Mouse (Mus musculus) heart, embryonic 15.5 days (tissue): ENCODE results near the gene Vps45. TPM values are rescaled to one million over a fixed set of nuclear protein-coding genes. Genes with fewer than 3 reads are reported as not detected.

Experiments used
- ATAC-seq: fragments of 200-750 bp; cut with Nextera tagmentation; replicated peaks from 2 replicates; pipeline ENCODE4 v1.8.0; 2017; ENCODE audit warnings: low read depth, moderate TSS enrichment; ENCODE audit not compliant: insufficient number of reproducible peaks, insufficient read depth, low FRiP score
- H3K27ac ChIP-seq: fragments of 300-500 bp; sonication (generic); 2 replicates; pipeline ENCODE4 v1.5.1; 2015; ENCODE audit warnings: mild to moderate bottlenecking, inconsistent platforms
- H3K27me3 ChIP-seq: fragments of 300-500 bp; sonication (generic); 2 replicates; pipeline ENCODE4 v1.6.1; 2015; ENCODE audit warnings: inconsistent platforms
- H3K36me3 ChIP-seq: fragments of 300-500 bp; sonication (generic); 2 replicates; pipeline ENCODE4 v1.6.1; 2015; ENCODE audit warnings: mild to moderate bottlenecking, inconsistent platforms
- H3K4me1 ChIP-seq: fragments of 300-500 bp; sonication (generic); replicated peaks from 2 replicates; pipeline ENCODE4 v1.6.1; 2015; ENCODE audit warnings: inconsistent platforms
- H3K4me2 ChIP-seq: fragments of 300-500 bp; sonication (generic); 2 replicates; pipeline ENCODE4 v1.6.1; 2015; ENCODE audit warnings: inconsistent platforms, mild to moderate bottlenecking, moderate library complexity
- H3K4me3 ChIP-seq: fragments of 300-500 bp; sonication (generic); 2 replicates; pipeline ENCODE4 v1.5.1; 2015; ENCODE audit warnings: mild to moderate bottlenecking, inconsistent platforms
- H3K9ac ChIP-seq: fragments of 300-500 bp; sonication (generic); 2 replicates; pipeline ENCODE4 v1.6.1; 2015; ENCODE audit warnings: mild to moderate bottlenecking, inconsistent platforms
- H3K9me3 ChIP-seq: fragments of 300-500 bp; sonication (generic); replicated peaks from 2 replicates; pipeline ENCODE4 v1.6.1; 2016; ENCODE audit warnings: inconsistent platforms
- WGBS: fragments of 180-500 bp; shearing (Covaris S2); methylation state at CpG from one replicate; pipeline ENCODE4 v1.1.7; 2015; ENCODE audit warnings: mixed read lengths; 5-methylcytosine and 5-hydroxymethylcytosine counted together
- polyA plus RNA-seq: library from polyadenylated mRNA; unstranded; fragments of >200 nt; fragmentation: Nextera tagmentation; extraction: Ambion mirVana; gene quantifications from 2 replicates; pipeline ENCODE4 v1.2.1, GENCODE M21; 2015

Vps45 gene
- polyA plus RNA-seq, 1 experiment from 2014 or later: 40.2 TPM

DNA sequence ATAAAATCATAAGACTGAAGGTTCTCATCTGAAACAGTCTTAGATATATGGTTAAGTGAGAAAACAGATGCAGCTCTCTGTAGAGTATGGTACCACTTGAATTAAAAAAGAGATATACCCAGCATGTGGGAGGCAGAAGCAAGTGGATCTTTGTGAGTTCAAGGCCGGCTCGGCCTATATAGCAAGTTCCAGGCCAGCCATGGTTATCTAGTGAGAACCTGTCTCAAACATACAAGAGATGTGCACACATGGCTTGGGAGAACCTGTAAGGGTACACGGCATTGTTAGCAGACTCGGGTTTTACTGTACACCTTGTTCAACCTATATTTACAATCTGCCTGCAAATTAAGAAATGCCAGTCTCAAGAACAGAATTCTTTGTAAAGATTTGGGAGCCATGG, 19.4 kb downstream of the Vps45 start:
- Histone ChIP-seq H3K4me3 (no peak overlapping the region), H3K4me1 (peaks cover 16% of the 10 kb centered on the region; the same call in 1 of the 2 replicates), H3K9me3 (no peaks in the 10 kb centered on the region), H3K36me3 (no peaks in the 10 kb centered on the region), H3K27ac (no peak overlapping the region), H3K4me2 (no peak overlapping the region), H3K27me3 (no peaks in the 10 kb centered on the region), H3K9ac (no peak overlapping the region)
- 92% methylated on average over 4 of the region's 4 CpGs for WGBS
- no peak for ATAC-seq

DNA sequence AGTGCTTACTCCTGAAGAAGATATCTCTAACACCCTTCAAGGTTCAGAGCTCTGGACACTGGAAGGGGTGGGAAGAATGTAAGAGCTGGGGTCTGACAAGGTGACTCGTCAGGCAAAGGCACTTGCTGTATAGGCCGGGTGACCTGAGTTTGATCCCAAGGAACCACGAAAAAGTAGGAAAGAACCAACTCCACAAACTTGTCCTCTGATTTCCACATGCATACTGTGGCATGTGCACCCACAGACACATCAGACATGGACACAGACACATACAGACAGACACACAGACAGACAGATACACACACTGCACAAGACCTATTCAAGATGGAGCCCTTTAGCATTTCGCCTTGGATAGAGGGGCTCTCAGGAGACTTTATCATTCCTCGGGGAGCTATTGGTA, 20.1 kb downstream of the Vps45 start:
- Histone ChIP-seq H3K9ac (no peak overlapping the region), H3K4me2 (no peak overlapping the region), H3K9me3 (no peaks in the 10 kb centered on the region), H3K27me3 (no peaks in the 10 kb centered on the region), H3K36me3 (peaks cover 5% of the 10 kb centered on the region; the same call in 1 of the 2 replicates), H3K4me3 (no peak overlapping the region), H3K27ac (no peak overlapping the region), H3K4me1 (peaks cover 14% of the 10 kb centered on the region; the same call in 1 of the 2 replicates)
- no peak for ATAC-seq
- WGBS: 65% methylated on average over 5 of the region's 5 CpGs

DNA sequence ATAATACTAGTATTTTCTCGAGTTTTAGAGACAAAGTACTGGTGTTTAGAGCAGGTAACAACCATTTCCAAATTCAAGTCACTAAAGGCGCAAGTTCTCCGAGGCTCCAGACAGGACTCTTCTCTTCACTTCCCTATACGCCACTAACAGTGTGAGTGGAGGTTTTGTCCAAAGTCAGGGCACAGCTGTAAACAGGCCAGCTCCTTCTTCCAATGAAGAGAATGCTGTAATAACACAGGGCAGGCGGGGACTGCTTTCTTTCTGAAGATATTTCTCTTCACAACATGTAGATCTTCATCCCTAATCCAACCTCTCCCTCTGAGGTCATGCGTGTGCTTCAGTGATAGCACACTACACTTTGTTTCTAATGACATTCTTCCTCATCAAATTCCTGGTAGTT, 21.5 kb downstream of the Vps45 start:
- 91% methylated on average over 6 of the region's 6 CpGs for WGBS
- no peak overlapping the region for H3K9ac ChIP-seq
- no peaks in the 10 kb centered on the region for H3K9me3 ChIP-seq
- H3K4me1 ChIP-seq: peaks cover 9% of the 10 kb centered on the region; the same call in 1 of the 2 replicates
- H3K4me3 ChIP-seq: no peak overlapping the region
- ATAC-seq: no peak
- no peak overlapping the region for H3K4me2 ChIP-seq
- no peak overlapping the region for H3K27ac ChIP-seq
- no peaks in the 10 kb centered on the region for H3K27me3 ChIP-seq
- peaks cover 5% of the 10 kb centered on the region; the same call in 1 of the 2 replicates for H3K36me3 ChIP-seq

DNA sequence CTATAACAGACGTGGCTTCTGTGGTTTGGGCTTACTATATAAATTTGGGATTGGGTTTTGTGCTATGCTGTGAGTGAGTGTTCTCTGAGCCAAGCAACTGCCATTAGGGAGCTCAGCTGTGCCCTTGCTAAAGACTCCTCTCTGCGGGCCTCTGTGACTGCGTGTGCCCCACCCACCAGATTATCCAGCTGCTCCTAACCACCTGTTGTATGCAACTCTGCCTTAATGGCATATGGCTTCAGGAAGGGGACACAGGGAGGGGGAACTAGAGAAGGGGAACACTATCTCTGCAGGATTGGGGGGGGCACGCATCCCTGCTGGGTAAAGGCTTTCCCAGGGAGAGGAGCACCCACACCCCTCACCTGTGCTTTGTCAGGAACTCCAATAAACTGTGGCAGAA, 25.2 kb downstream of the Vps45 start:
- WGBS: 81% methylated on average over 4 of the region's 4 CpGs
- Histone ChIP-seq H3K4me2 (no peak overlapping the region), H3K9ac (no peak overlapping the region), H3K4me3 (no peak overlapping the region), H3K36me3 (peaks cover 5% of the 10 kb centered on the region; the same call in 1 of the 2 replicates), H3K4me1 (peaks cover 6% of the 10 kb centered on the region; the same call in 1 of the 2 replicates), H3K27ac (no peak overlapping the region), H3K27me3 (no peaks in the 10 kb centered on the region), H3K9me3 (no peaks in the 10 kb centered on the region)
- ATAC-seq: no peak

DNA sequence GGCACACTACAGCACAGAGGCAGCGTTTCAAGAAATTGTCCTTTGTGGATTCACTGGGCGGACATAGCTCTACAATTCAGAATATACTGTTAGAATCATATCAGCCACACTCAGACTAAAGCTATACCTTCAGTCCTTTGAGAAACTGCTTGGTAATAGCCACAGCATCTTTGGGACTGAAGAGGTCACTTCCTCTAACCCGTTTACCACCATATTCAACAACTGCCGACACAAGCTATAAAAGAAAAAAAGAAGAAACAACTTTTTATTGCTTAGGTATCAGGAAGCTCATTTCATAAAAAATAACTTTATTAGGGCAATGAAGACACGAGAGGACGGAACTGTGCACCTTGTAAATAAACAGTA, 25.6 kb downstream of the Vps45 start:
- 88% methylated on average over 6 of the region's 6 CpGs for WGBS
- no peak overlapping the region for H3K4me3 ChIP-seq
- no peaks in the 10 kb centered on the region for H3K9me3 ChIP-seq
- no peak overlapping the region for H3K4me2 ChIP-seq
- peaks cover 5% of the 10 kb centered on the region; the same call in 1 of the 2 replicates for H3K36me3 ChIP-seq
- no peak overlapping the region for H3K27ac ChIP-seq
- H3K27me3 ChIP-seq: no peaks in the 10 kb centered on the region
- no peak for ATAC-seq
- no peak overlapping the region for H3K9ac ChIP-seq
- H3K4me1 ChIP-seq: peaks cover 5% of the 10 kb centered on the region; the same call in 1 of the 2 replicates

DNA sequence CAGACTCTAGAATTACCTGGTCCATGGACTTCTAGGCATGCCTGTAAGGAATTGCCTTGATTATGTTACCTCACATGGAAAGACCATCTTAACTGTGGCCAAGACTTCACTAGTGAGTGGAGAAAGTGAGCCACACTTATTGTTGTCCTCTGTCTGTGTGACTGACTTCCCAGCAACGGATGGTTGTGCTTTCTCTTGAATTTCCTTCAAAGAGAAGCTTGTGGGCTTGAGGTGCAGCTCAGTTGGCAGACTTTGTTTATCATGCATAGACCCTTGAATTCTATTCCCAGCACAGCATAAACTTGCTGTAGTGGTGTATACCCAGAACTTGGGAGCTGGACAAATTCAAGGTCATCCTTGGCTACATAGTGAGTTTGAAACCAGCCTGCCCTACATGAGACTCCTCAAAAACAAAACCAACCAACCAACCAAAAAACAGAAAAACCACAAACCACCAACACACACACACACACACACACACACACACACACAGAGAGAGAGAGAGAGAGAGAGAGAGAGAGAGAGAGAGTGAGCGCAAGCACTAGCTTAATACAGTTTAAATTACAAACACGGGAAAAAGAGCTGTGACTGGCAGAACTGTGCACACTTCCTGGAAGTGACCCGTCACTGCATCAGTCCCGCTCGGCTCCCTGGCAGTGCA, 26.1 kb downstream of the Vps45 start:
- Histone ChIP-seq H3K9me3 (no peaks in the 10 kb centered on the region), H3K9ac (no peak overlapping the region), H3K36me3 (peaks cover 5% of the 10 kb centered on the region; the same call in 1 of the 2 replicates), H3K4me1 (peaks cover 5% of the 10 kb centered on the region; the same call in 1 of the 2 replicates), H3K27me3 (no peaks in the 10 kb centered on the region), H3K4me3 (no peak overlapping the region), H3K4me2 (no peak overlapping the region), H3K27ac (no peak overlapping the region)
- no peak for ATAC-seq
- 76% methylated on average over 6 of the region's 6 CpGs for WGBS

DNA sequence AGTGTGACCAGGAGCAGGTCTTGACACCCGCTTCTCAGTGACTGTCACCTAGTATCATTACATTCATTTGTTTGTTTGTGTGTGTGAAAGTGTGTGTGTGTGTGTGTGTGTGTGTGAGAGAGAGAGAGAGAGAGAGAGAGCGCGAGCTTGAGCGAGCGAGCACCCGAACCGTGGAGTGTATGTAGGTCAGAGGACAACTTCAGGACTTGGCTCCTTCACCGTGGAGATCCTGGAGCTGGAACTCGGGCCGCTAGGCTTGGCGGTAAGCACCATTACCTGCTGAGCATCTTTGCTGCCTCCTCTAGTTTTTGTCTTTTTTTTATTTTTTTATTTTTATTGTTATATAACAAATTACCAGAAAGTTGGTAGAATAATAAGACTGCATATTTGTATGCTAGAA, 28.5 kb downstream of the Vps45 start:
- Histone ChIP-seq H3K36me3 (peaks cover 5% of the 10 kb centered on the region; the same call in 1 of the 2 replicates), H3K27me3 (no peaks in the 10 kb centered on the region), H3K9ac (no peak overlapping the region), H3K27ac (no peak overlapping the region), H3K4me2 (no peak overlapping the region), H3K9me3 (no peaks in the 10 kb centered on the region), H3K4me1 (no peaks in the 10 kb centered on the region; the same call in 1 of the 2 replicates), H3K4me3 (no peak overlapping the region)
- 88% methylated on average over 11 of the region's 11 CpGs for WGBS
- ATAC-seq: no peak

DNA sequence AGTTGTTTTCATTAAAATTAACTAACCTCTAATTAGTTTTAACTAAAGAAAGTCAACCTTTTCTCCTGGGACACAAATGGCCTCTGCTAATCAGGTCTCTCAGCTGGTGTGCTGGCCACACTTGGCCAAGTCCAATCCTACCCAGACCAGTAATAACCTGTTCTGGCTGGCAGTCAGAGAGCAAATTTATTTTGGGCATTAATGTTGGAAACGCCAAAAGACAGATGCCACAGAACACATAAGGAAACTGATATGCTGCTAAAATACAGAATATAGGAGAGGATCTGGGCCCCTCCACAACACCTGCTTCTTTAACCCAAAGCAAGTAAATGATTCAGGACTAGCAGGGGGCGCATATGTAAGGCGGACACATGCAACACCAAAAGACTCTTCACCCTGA, 28.9 kb downstream of the Vps45 start:
- Histone ChIP-seq H3K27ac (no peak overlapping the region), H3K4me2 (no peak overlapping the region), H3K4me3 (no peak overlapping the region), H3K27me3 (no peaks in the 10 kb centered on the region), H3K36me3 (peaks cover 5% of the 10 kb centered on the region; the same call in 1 of the 2 replicates), H3K4me1 (no peaks in the 10 kb centered on the region; the same call in 1 of the 2 replicates), H3K9ac (no peak overlapping the region), H3K9me3 (no peaks in the 10 kb centered on the region)
- WGBS: 85% methylated on average over 3 of the region's 3 CpGs
- ATAC-seq: no peak

DNA sequence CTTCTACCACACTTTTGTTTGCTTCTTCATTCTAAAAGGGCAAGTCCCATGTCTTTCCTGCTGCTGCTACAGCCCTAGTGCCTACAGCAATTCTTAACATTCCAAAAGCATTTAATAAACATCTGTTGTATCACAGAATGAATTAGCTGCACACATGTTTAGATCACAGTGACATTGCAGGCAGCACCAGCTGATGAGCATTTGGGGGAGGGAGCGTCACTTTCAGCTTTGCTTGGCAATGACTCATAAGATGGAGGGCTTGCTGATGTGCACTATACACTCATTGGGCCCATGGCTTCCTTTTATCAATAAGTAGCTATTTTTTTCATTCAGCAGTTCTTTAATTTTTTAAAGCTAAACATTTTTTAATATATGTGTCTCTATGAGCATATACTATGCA, 30.4 kb downstream of the Vps45 start:
- WGBS: 68% methylated on average over 1 of the region's 1 CpGs
- Histone ChIP-seq H3K4me3 (no peak overlapping the region), H3K4me2 (no peak overlapping the region), H3K9me3 (no peaks in the 10 kb centered on the region), H3K27ac (no peak overlapping the region), H3K27me3 (no peaks in the 10 kb centered on the region), H3K9ac (no peak overlapping the region), H3K36me3 (no peaks in the 10 kb centered on the region), H3K4me1 (no peaks in the 10 kb centered on the region)
- ATAC-seq: no peak

DNA sequence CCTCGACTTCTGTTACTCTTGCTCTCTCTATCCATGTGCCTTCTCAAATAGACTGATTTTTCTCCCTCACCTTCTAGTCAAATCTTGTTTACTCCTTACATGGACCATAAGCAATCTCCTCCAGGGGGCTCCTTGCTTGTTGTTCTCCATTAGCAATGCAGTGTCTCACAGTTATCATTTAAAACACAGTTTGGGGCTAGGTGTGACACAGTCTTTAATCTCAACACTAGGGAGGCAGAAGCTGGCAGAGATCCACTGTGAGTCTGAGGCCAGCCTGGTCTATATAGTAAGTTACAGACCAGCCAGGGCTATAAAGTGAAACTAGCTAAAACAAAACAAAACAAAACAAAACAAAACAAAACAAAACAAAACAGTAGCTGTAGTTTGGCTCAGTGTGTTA, 31.1 kb downstream of the Vps45 start:
- no peaks in the 10 kb centered on the region for H3K4me1 ChIP-seq
- H3K4me3 ChIP-seq: no peak overlapping the region
- H3K4me2 ChIP-seq: no peak overlapping the region
- H3K9me3 ChIP-seq: no peaks in the 10 kb centered on the region
- H3K27ac ChIP-seq: no peak overlapping the region
- 85% methylated on average over 1 of the region's 1 CpGs for WGBS
- no peaks in the 10 kb centered on the region for H3K36me3 ChIP-seq
- ATAC-seq: no peak
- H3K27me3 ChIP-seq: no peaks in the 10 kb centered on the region
- H3K9ac ChIP-seq: no peak overlapping the region

DNA sequence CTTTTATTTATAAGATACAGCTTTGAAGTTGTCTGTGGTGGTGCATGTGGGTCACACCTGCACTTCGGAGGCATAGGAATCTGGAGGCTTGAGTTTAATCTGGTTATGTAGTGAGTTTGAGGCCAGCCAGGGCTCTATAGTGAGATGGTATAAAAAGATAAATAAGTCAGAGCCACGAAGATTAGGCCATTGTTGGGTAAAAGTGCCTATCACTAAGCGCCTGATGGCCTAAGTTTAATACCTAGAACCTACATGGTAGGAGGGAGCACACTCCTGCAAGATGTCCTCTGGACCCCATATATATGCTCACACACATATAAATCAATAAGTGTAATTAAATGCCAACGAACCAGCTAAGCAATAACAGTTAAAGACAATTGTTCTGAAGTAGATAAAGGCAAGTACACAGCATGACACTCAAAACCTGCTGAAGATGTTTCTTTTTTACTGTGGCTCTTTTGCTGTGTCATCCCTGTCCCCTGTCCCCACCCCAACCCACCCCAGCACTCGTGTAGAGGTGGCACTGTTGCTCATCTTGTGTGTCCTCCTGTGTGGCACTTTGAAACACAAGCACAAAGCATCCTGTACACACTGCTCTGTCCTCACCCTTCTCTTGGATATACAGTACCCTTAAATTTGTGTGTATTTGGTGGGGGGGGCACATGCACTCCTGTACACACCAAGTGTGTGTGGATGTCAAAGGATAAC, 36.7 kb downstream of the Vps45 start:
- H3K9ac ChIP-seq: no peak overlapping the region
- no peaks in the 10 kb centered on the region for H3K27me3 ChIP-seq
- H3K36me3 ChIP-seq: no peaks in the 10 kb centered on the region
- WGBS: 64% methylated on average over 5 of the region's 5 CpGs
- H3K4me2 ChIP-seq: no peak overlapping the region
- H3K9me3 ChIP-seq: no peaks in the 10 kb centered on the region
- peaks cover 5% of the 10 kb centered on the region; the same call in 1 of the 2 replicates for H3K4me1 ChIP-seq
- no peak overlapping the region for H3K27ac ChIP-seq
- no peak overlapping the region for H3K4me3 ChIP-seq
- ATAC-seq: no peak
